Mouse (Mus musculus) myocyte (in vitro differentiated cells): Measurements from ENCODE around the gene Ptx4.

Source experiments
- E2F4 ChIP-seq: IDR thresholded peaks from one replicate; pipeline ENCODE4 v1.6.1; 2011; ENCODE audit warnings: mild to moderate bottlenecking, control low read depth, moderate library complexity; ENCODE audit not compliant: insufficient read depth
- MAX ChIP-seq: IDR thresholded peaks from one replicate; pipeline ENCODE4 v1.6.1; 2011; ENCODE audit warnings: low read depth, mild to moderate bottlenecking, control low read depth
- MYOD1 ChIP-seq, 3 experiments: IDR thresholded peaks; one replicate each; pipeline ENCODE4 v1.6.1; 2011; ENCODE audit warnings: control low read depth in 2 of 3, low read depth in 2 of 3, mild to moderate bottlenecking in 2 of 3, moderate library complexity in 1 of 3; ENCODE audit not compliant: insufficient read length in 2 of 3, control insufficient read depth in 1 of 3
- MYOG ChIP-seq, 3 experiments: IDR thresholded peaks; one replicate each; pipeline ENCODE4 v1.6.1; 2011; ENCODE audit warnings: control low read depth in 2 of 3, low read depth in 2 of 3, mild to moderate bottlenecking in 2 of 3; ENCODE audit not compliant: insufficient read length in 2 of 3, control insufficient read depth in 1 of 3, insufficient read depth in 1 of 3
- POLR2A ChIP-seq: IDR thresholded peaks from one replicate; pipeline ENCODE4 v1.6.1; 2011; ENCODE audit warnings: low read depth, mild to moderate bottlenecking, control low read depth, moderate library complexity; ENCODE audit not compliant: insufficient read length
- POLR2AphosphoS2 ChIP-seq: IDR thresholded peaks from one replicate; pipeline ENCODE4 v1.6.1; 2011; ENCODE audit warnings: low read depth, control low read depth; ENCODE audit not compliant: insufficient read length
- SRF ChIP-seq: IDR thresholded peaks from one replicate; pipeline ENCODE4 v1.6.1; 2011; ENCODE audit warnings: low read depth; ENCODE audit not compliant: control insufficient read depth, insufficient read length
- TCF12 ChIP-seq: IDR thresholded peaks from one replicate; pipeline ENCODE4 v1.6.1; 2011; ENCODE audit warnings: mild to moderate bottlenecking, control low read depth; ENCODE audit not compliant: poor library complexity, insufficient read depth, severe bottlenecking
- TCF3 ChIP-seq: IDR thresholded peaks from one replicate; pipeline ENCODE4 v1.6.1; 2011; ENCODE audit warnings: low read depth, control low read depth; ENCODE audit not compliant: insufficient read length
- USF1 ChIP-seq: IDR thresholded peaks from one replicate; pipeline ENCODE4 v1.6.1; 2011; ENCODE audit warnings: low read depth, mild to moderate bottlenecking, control low read depth, moderate library complexity

DNA sequence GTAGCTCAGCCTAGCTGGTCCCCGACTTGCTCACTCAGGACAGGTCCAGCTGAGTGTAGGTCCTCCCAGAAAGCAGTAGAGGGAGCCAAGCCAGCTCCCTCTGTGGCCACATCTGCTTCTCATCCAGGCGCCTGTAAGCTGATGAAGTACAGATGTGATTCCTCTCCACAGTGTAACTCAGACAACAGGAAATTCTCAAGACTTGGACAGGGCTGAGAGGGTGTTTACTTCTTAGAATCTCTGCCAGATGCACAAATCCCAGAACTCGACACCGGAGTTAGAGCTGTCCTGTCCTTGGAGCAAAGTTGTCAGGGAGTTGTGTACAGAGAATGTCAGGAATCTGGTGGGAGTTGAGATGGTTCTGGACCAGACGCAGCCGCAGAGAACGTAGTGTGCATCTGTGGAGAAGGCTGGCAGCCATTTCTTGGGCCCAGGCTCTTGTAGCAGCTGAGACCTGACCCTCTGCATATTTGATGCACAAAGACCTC, 37.1 kb upstream of the Ptx4 start, which contains the start of gene Tmem204:
- TF ChIP-seq POLR2A: no peak
- no peak for TF ChIP-seq MAX
- no peak for TF ChIP-seq SRF
- no peak for TF ChIP-seq TCF3
- no peak for TF ChIP-seq POLR2AphosphoS2
- no peak for TF ChIP-seq USF1
- no peak for TF ChIP-seq MYOD1 (IDR thresholded peaks at IDR 0.05; ENCODE audit: control insufficient read depth in 1 of 3, insufficient read length in 2 of 3, low read depth in 2 of 3)
- no peak for TF ChIP-seq MYOG (IDR thresholded peaks at IDR 0.05; ENCODE audit: control insufficient read depth in 1 of 3, insufficient read depth in 1 of 3, insufficient read length in 2 of 3, low read depth in 2 of 3)
- TF ChIP-seq E2F4: no peak
- no peak for TF ChIP-seq TCF12
